Mouse (Mus musculus): ENCODE measurements around the gene Gsg1l.

Gsg1l gene

GRCm38 (mm10) chr7:125953844-125954243 is 128.4 kb downstream of the Gsg1l start:
- TF ChIP-seq GATA4 (IDR thresholded peaks at IDR 0.05; ENCODE audit: insufficient replicate concordance, low read length): no peak

- TF ChIP-seq GATA4 (IDR thresholded peaks at IDR 0.05; ENCODE audit: insufficient replicate concordance, low read length): no peak
Observed at GRCm38 (mm10) chr7:125951911-125952310, 130.3 kb downstream of the Gsg1l start.

- no peak for TF ChIP-seq GATA4 (IDR thresholded peaks at IDR 0.05; ENCODE audit: insufficient replicate concordance, low read length)
Observed at GRCm38 (mm10) chr7:125948973-125949372, 133.2 kb downstream of the Gsg1l start.

- TF ChIP-seq GATA4 (IDR thresholded peaks at IDR 0.05; ENCODE audit: insufficient replicate concordance, low read length): no peak
Observed at GRCm38 (mm10) chr7:125945915-125946314, 136.3 kb downstream of the Gsg1l start.

DNA sequence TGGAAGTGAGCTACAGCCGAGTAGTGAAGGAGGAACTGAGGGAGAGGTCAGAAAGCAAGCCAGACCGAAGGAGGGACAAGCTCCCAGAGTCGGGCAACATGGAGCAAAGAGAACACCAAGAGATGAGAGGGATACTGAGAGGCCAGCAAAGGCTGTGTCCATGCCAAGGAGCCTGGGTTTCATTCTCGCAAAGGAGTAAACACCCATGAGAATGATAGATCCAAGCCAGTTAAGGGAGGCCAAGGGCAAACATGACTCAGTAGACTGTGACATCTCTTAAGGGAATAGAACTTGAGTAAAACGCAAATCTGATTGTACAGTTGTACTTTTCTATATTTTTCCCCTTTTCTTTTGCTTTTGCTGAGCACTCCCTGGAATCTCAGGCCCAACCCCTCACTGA is 137.6 kb downstream of the Gsg1l start:
- TF ChIP-seq GATA4 (IDR thresholded peaks at IDR 0.05; ENCODE audit: insufficient replicate concordance, low read length): no peak

GRCm38 (mm10) chr7:125943511-125943910 is 138.7 kb downstream of the Gsg1l start:
- no peak for TF ChIP-seq GATA4 (IDR thresholded peaks at IDR 0.05; ENCODE audit: insufficient replicate concordance, low read length)

- TF ChIP-seq GATA4 (IDR thresholded peaks at IDR 0.05; ENCODE audit: insufficient replicate concordance, low read length): no peak
Observed at GRCm38 (mm10) chr7:125942365-125943090, 139.7 kb downstream of the Gsg1l start.

DNA sequence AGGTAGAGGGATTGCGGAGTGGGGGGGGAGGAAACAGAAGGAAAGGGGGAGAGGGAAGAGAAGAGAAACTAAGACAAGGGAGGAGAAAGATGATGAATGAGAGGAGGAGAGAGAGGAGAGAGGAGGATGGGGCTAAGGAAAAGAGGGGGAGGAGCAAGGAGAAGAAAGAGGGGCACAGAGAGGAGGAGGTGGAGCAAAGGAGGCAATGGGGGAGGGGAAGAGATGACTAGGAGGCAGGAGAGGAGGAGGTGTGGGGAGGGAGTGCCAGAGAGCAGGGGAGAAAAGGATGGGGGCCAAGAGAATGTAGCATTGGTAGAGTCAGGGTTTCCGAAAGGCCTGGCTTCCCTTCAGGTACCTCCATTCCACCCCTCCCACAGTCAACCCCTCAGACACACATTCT is 147.9 kb downstream of the Gsg1l start:
- TF ChIP-seq GATA4 (IDR thresholded peaks at IDR 0.05; ENCODE audit: insufficient replicate concordance, low read length): no peak

- no peak for TF ChIP-seq GATA4 (IDR thresholded peaks at IDR 0.05; ENCODE audit: insufficient replicate concordance, low read length)
Observed at GRCm38 (mm10) chr7:125933356-125934244, 148.6 kb downstream of the Gsg1l start.

- TF ChIP-seq GATA4 (IDR thresholded peaks at IDR 0.05; ENCODE audit: insufficient replicate concordance, low read length): no peak
Observed at GRCm38 (mm10) chr7:125931602-125932001, 150.6 kb downstream of the Gsg1l start.

- no peak for TF ChIP-seq GATA4 (IDR thresholded peaks at IDR 0.05; ENCODE audit: insufficient replicate concordance, low read length)
Observed at GRCm38 (mm10) chr7:125924044-125924443, 158.2 kb downstream of the Gsg1l start.

- TF ChIP-seq GATA4 (IDR thresholded peaks at IDR 0.05; ENCODE audit: insufficient replicate concordance, low read length): no peak
Observed at GRCm38 (mm10) chr7:125920801-125921200, 161.4 kb downstream of the Gsg1l start.

GRCm38 (mm10) chr7:125900386-125901161 is 181.6 kb downstream of the Gsg1l start:
- TF ChIP-seq GATA4 (IDR thresholded peaks at IDR 0.05; ENCODE audit: insufficient replicate concordance, low read length): no peak

DNA sequence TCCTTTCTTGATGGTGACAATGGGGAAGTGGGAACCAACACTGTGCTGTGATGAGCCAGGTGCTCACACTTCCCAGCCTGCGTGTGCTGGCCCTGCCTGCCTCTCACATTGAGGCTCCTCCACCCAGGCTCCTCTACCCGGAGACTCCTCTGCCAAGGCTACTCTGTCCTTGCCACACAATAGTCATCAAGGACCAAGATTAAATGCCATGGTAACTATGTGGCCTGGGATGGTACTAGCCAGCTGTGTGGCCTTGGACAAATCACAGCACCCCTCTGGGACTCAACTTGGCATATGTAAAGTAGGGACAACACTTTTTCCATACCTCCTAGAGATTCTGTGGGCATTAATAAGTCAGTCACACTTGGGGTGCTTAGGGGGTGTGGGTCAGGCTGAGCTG is 182.3 kb downstream of the Gsg1l start:
- no peak for TF ChIP-seq GATA4 (IDR thresholded peaks at IDR 0.05; ENCODE audit: insufficient replicate concordance, low read length)

GRCm38 (mm10) chr7:125899036-125899435 is 183.2 kb downstream of the Gsg1l start:
- TF ChIP-seq GATA4 (IDR thresholded peaks at IDR 0.05; ENCODE audit: insufficient replicate concordance, low read length): no peak

All from liver, adult (tissue).